Mouse (Mus musculus) hindbrain, postnatal 0 days (tissue): Measurements from ENCODE around the gene Zcchc2. TPM values are rescaled to one million over a fixed set of nuclear protein-coding genes. Genes with fewer than 3 reads are reported as not detected.
A peak's percentile ranks its signal among the peaks of the same experiment; 100 is the strongest.

Source experiments
- ATAC-seq: fragments of 200-750 bp; cut with Nextera tagmentation; 2 replicates; pipeline ENCODE4 v1.8.0; 2017; ENCODE audit warnings: mild to moderate bottlenecking, moderate TSS enrichment, moderate library complexity
- DNase-seq: peaks from one replicate; pipeline ENCODE4 v3.0.0-alpha.2; 2015; ENCODE audit warnings: low spot score
- H3K27ac ChIP-seq: fragments of 300-500 bp; sonication (generic); 2 replicates; pipeline ENCODE4 v1.5.1; 2014; ENCODE audit warnings: mild to moderate bottlenecking
- H3K27me3 ChIP-seq: fragments of 300-500 bp; sonication (generic); 2 replicates; pipeline ENCODE4 v1.6.1; 2014; ENCODE audit warnings: low read length, mixed read lengths; ENCODE audit not compliant: insufficient read depth
- H3K36me3 ChIP-seq: fragments of 300-500 bp; sonication (generic); 2 replicates; pipeline ENCODE4 v1.6.1; 2014; ENCODE audit warnings: low read length, mixed read lengths; ENCODE audit not compliant: insufficient read depth
- H3K4me1 ChIP-seq: fragments of 300-500 bp; sonication (generic); 2 replicates; pipeline ENCODE4 v1.6.1; 2014; ENCODE audit warnings: antibody characterized with exemption, low read length, mixed read lengths; ENCODE audit not compliant: insufficient read depth
- H3K4me2 ChIP-seq: fragments of 300-500 bp; sonication (generic); 2 replicates; pipeline ENCODE4 v1.6.1; 2014; ENCODE audit warnings: low read depth, mild to moderate bottlenecking, low read length, moderate library complexity, mixed read lengths
- H3K4me3 ChIP-seq: fragments of 300-500 bp; sonication (generic); 2 replicates; pipeline ENCODE4 v1.5.1; 2014; ENCODE audit warnings: low read length
- H3K9ac ChIP-seq: fragments of 300-500 bp; sonication (generic); replicated peaks from 2 replicates; pipeline ENCODE4 v1.6.1; 2014; ENCODE audit warnings: mild to moderate bottlenecking, low read length, moderate library complexity, mixed read lengths
- H3K9me3 ChIP-seq: fragments of 300-500 bp; sonication (generic); 2 replicates; pipeline ENCODE4 v1.6.1; 2016; ENCODE audit warnings: low read length, mixed read lengths
- CTCF ChIP-seq: IDR thresholded peaks from 2 replicates; pipeline ENCODE4 v1.5.1; 2016; ENCODE audit warnings: antibody characterized with exemption, control low read depth, low read depth
- WGBS: fragments of 180-500 bp; shearing (Covaris S2); extraction: QIAGEN DNeasy Blood & Tissue Kit; methylation state at CpG from one replicate; pipeline ENCODE4 v1.1.7; 2014; 5-methylcytosine and 5-hydroxymethylcytosine counted together
- polyA plus RNA-seq: library from polyadenylated mRNA; unstranded; fragments of >200 nt; fragmentation: Nextera tagmentation; extraction: Ambion mirVana; gene quantifications from 2 replicates; pipeline ENCODE4 v1.2.1, GENCODE M21; 2015
- total RNA-seq: library from RNA; depleted of rRNA; stranded (reverse); fragments of >200 nt; gene quantifications from 2 replicates; pipeline ENCODE4 v1.2.3, GENCODE M21; 2014; rRNA removed

Zcchc2 gene
- total RNA-seq: 14.3 and 17.0 TPM in 2 replicates
- polyA plus RNA-seq: 2.3 TPM in 2 replicates

DNA sequence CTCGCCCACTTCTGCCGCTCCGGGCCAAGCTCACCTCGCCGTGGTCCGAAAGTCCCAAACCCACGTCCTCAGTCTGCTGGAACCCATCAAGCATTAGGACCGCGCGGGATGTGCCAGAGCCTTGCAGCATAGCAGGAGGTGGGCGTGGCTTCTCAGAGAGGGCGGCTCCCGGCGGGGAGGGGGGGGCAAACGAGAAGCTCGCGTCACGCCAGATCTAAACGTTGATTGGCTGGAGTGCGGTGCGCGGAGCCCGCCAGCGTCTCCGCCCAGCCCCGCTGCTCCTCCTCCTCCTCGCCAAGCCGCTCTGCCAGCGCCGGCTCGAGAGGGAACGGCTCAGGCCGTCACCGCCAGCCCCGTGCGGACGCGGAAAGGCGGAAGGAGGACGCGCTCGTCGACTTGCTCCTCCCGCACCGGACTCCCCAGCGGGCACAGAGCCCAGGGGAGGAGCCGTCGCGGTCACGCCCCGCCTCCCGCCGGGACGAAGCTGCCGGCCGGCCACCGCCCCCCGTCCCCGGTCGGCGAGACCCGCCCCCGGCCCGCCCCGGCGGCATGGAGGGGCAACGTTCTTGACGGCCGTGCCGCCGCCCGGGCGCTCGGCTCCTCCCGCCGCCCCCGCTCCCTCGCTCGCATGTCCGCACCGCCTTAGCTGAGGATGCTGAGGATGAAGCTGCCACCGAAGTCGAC, at the start of gene Zcchc2:
Zcchc2 (plus strand) TSS at position 269 of the 684 bp plus-strand sequence.
- Histone ChIP-seq H3K4me3 (peak within 1 kb of the TSS; percentile 84), H3K4me1 (peaks cover 10% of the 10 kb centered on the region), H3K9me3 (no peaks in the 10 kb centered on the region), H3K4me2 (peak within 1 kb of the TSS; percentile 71), H3K27me3 (no peaks in the 10 kb centered on the region), H3K27ac (peak within 1 kb of the TSS; percentile 95), H3K9ac (peak within 1 kb of the TSS; percentile 74), H3K36me3 (no peaks in the 10 kb centered on the region)
- ATAC-seq (peak; percentile 97), DNase-seq (peak; percentile 100)
- under 1% methylated on average over 35 of the region's 83 CpGs for WGBS
- TF ChIP-seq CTCF: no peak

DNA sequence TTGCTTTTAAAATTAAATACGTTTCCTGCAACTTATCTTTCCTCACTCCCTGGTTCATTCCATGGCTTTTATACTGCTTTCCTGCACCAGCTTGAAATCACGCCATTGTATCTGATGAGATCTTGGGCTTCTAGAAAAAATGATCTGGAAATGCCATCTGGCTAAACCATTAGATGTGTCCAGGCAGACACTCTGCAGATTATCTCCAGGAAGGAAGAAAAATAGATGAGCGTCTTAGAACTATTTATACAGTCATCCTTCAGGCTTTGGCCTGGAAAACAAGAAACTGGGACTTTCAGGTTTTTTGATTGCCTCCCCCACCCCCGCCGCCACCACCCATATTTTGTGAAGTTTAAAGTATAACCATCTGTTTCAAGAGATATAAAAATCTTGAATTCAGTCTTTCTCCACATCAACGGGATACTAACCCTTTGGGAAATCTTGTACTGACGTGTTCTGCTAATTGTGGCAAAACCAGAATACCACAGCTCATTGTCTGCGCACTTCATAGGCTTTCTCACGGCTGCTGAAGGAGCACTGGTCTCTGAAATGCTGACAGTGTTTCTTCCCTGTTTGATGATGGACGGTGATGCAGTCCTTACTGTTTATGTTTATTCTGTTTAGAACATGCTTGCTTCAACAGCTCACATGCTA, 45.2 kb upstream of the Zcchc2 start:
- WGBS: 79% methylated on average over 10 of the region's 10 CpGs
- H3K9me3 ChIP-seq: no peaks in the 10 kb centered on the region
- H3K27ac ChIP-seq: no peak overlapping the region
- no peak overlapping the region for H3K9ac ChIP-seq
- H3K36me3 ChIP-seq: no peaks in the 10 kb centered on the region
- H3K4me3 ChIP-seq: no peak overlapping the region
- TF ChIP-seq CTCF: no peak
- no peaks in the 10 kb centered on the region for H3K27me3 ChIP-seq
- no peak for ATAC-seq
- no peaks in the 10 kb centered on the region for H3K4me1 ChIP-seq
- no peak overlapping the region for H3K4me2 ChIP-seq
- DNase-seq: no peak

- 0 out of 2 replicates have a peak, but pooled peaks have one; percentile 24 for TF ChIP-seq CTCF
- H3K27me3 ChIP-seq: no peaks in the 10 kb centered on the region
- H3K4me3 ChIP-seq: no peak overlapping the region
- ATAC-seq: peak; percentile 24; the same call in 1 of the 2 replicates
- 50% methylated on average over 13 of the region's 13 CpGs for WGBS
- no peak overlapping the region for H3K4me2 ChIP-seq
- no peaks in the 10 kb centered on the region for H3K36me3 ChIP-seq
- no peak overlapping the region for H3K9ac ChIP-seq
- H3K4me1 ChIP-seq: no peaks in the 10 kb centered on the region
- no peak overlapping the region for H3K27ac ChIP-seq
- peak; percentile 53 for DNase-seq
- H3K9me3 ChIP-seq: no peaks in the 10 kb centered on the region
These were observed 43.3 kb upstream of the Zcchc2 start for GRCm38 (mm10) chr1:105946581-105947540.

DNA sequence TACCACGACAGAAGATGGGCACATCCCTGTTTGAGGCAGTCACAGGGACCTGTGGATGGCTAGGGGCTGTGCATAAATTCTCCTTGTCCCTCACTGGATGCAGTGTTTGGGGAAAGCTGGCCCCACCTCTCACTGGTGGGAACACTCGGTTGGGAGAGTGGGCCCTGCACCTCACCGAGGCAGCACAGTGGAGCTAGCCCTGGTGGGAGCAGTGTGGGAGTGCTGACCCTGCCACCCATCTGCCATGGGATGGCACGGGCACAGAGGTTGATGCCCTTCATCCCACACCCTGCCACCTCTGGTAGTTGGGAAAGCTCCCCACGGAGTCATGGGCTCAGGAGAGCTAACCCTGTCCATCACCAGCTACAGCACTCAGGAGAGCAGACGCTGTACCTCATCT, 41.9 kb upstream of the Zcchc2 start:
- Histone ChIP-seq H3K4me2 (no peak overlapping the region), H3K36me3 (no peaks in the 10 kb centered on the region), H3K4me1 (no peaks in the 10 kb centered on the region), H3K9ac (no peak overlapping the region), H3K4me3 (no peak overlapping the region), H3K9me3 (no peaks in the 10 kb centered on the region), H3K27me3 (no peaks in the 10 kb centered on the region), H3K27ac (no peak overlapping the region)
- no peak for DNase-seq
- 0 out of 2 replicates have a peak, but pooled peaks have one; percentile 8 for ATAC-seq
- 88% methylated on average over 6 of the region's 6 CpGs for WGBS
- TF ChIP-seq CTCF: no peak

GRCm38 (mm10) chr1:105953588-105953987, 36.6 kb upstream of the Zcchc2 start:
- 61% methylated on average over 2 of the region's 2 CpGs for WGBS

DNA sequence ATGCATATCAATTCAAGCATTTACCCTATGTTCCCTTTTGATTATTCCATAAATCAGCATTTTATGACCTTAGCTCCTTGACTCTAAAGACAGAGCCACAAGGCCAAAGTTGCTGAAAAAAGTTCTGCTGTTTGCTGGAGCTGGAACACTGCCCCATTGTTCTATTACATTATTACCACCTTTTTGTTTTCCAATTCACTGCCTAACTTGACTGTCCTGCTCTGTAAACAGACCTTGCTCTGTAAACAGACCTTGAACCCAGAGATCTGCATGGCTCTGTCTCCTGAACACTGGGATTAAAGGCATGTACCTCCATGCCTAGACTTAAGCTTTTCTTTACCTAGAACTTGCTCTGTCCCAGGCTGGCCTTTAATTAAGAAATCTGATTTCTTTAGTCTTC, 36.2 kb upstream of the Zcchc2 start:
- Histone ChIP-seq H3K9ac (no peak overlapping the region), H3K4me3 (no peak overlapping the region), H3K4me1 (no peaks in the 10 kb centered on the region), H3K4me2 (no peak overlapping the region), H3K27me3 (no peaks in the 10 kb centered on the region), H3K27ac (no peak overlapping the region), H3K9me3 (no peaks in the 10 kb centered on the region), H3K36me3 (no peaks in the 10 kb centered on the region)
- DNase-seq (no peak), ATAC-seq (no peak)
- TF ChIP-seq CTCF: no peak

More at GRCm38 (mm10) chr1:105953588-105953987, 36.6 kb upstream of the Zcchc2 start:
- H3K4me2 ChIP-seq: no peak overlapping the region
- H3K27ac ChIP-seq: no peak overlapping the region
- no peaks in the 10 kb centered on the region for H3K27me3 ChIP-seq
- no peaks in the 10 kb centered on the region for H3K9me3 ChIP-seq
- H3K36me3 ChIP-seq: no peaks in the 10 kb centered on the region
- no peak overlapping the region for H3K9ac ChIP-seq
- no peak for ATAC-seq
- H3K4me3 ChIP-seq: no peak overlapping the region
- H3K4me1 ChIP-seq: no peaks in the 10 kb centered on the region
- DNase-seq: no peak
- TF ChIP-seq CTCF: no peak
